Mouse (Mus musculus) left cerebral cortex, adult 11 months (tissue): ENCODE results near the gene Scmh1.
A peak's percentile ranks its signal among the peaks of the same experiment; 100 is the strongest.
"Not testable (repeated sequence)": the region's sequence is repeated elsewhere in the genome, so short reads cannot be mapped to it uniquely, and the experiment has no call there.

Experiments used
- DNase-seq: peaks from one replicate; pipeline ENCODE4 v3.0.0; 2022; ENCODE audit warnings: low spot score

The Scmh1 gene

GRCm38 (mm10) chr4:120405144-120405805 is at the start of gene Scmh1:
Gene Scmh1, plus strand, starts transcription at chr4:120405281.
- DNase-seq, result peak; percentile 18

GRCm38 (mm10) chr4:120360011-120360521 is 45.0 kb upstream of the Scmh1 start:
- no peak for DNase-seq

DNA sequence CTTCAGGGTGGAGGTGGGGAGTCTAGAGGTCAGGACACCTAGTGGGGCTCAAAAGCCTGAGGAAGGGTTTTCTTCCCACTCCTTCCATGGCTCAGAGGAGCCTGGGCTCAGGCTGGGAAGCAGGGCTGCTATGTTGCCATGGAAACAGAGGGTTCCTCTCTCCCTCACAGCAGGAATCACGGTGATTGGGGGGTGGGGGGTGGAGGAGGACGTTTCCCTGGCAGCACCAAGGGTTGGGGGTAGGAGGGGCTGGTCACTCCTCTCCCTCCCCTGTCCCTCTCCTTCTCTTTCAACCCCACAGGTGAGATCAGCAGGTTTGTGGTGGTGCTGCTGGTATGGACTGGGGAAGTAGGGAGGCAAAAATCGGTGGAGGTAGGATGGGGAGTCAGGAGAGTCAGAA is 40.4 kb upstream of the Scmh1 start:
- peak; percentile 49 for DNase-seq

GRCm38 (mm10) chr4:120365456-120365855 is 39.6 kb upstream of the Scmh1 start:
- DNase-seq, result no peak

GRCm38 (mm10) chr4:120368031-120368430 is 37.0 kb upstream of the Scmh1 start:
- no peak for DNase-seq

- DNase-seq, result peak; percentile 38
Measured at GRCm38 (mm10) chr4:120368663-120369062, 36.4 kb upstream of the Scmh1 start.

DNA sequence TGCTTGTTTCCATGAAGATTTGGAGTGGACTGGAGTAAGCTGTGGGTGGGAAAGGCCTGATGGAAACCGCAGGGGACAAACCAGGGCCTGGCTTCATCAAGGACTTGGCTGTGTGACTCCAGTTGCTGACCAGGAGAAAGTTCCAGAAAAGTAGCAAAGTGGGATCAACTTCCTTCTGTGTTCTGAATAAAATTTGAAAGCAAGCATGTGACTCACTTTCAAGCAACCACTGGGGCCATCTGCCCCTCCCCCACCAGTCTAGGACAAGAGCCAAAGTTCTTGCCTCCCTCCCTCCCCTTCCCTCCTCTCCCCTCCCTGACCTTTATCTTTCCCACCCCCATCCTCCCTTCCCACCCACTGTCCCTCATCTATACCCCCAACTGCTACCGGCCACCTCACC is 35.9 kb upstream of the Scmh1 start:
- DNase-seq, result no peak

- DNase-seq, result no peak
Measured at GRCm38 (mm10) chr4:120369861-120370366, 35.2 kb upstream of the Scmh1 start.

DNA sequence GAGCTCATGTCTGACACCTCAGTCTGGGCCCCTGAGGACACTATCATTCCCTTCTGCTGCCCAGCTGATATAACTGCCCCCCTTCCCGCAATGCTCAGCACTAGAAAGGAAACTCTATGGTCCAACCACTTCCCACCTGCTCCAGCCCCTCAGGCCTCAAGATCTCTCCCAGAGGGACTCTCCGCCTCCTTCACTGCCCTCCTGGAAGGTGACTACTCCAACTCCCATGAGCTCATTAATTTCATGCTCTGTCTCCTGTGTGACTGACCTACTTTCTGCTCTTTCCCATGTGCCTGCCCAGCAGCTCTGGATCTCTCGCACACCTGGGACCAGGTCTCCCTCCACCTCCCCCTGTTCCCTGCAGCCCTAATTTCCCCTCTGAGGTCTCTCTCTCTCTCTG is 32.2 kb upstream of the Scmh1 start:
- DNase-seq, result no peak

DNA sequence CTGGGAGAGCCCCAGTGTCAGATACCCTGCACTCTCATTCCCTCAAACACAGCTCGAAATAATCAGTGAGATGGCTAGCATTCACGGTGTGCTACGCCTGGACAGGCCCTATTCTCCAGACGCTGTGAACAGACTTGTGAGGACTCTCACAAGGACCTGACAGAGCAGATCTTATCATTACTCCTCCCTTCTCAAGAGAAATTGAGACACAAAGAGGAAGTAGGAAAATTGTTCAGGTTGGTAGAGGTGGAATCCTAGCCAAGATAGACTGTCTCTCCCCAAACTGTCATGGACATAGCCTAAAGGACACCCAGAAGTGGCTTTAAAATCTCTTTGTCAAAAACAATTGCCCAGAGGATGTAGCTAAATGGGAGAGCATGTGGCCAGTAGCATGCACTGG is 31.3 kb upstream of the Scmh1 start:
- no peak for DNase-seq

- DNase-seq, result peak; percentile 68
Measured at GRCm38 (mm10) chr4:120380811-120381391, 24.2 kb upstream of the Scmh1 start.

GRCm38 (mm10) chr4:120385496-120385895 is 19.6 kb upstream of the Scmh1 start:
- no peak for DNase-seq

- DNase-seq, result peak; percentile 30
Measured at GRCm38 (mm10) chr4:120387496-120387895, 17.6 kb upstream of the Scmh1 start.

DNA sequence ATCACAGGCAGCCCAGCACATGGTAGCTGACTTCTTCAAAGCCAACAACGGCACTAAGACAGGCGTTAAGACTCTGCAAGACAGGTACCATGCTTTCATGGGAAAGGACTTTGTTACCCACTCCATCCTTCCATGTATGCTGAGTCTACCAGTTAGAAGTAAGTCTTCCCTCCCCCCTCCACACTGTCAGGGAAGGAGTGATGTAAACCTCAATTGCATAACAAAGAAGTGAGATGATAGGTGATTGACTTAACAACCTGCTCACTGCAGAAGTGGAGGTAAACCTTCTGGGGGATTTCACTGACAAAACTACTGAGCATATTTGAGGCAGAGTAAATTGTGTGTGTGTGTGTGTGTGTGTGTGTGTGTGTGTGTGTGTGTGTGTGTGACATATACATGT is 17.1 kb upstream of the Scmh1 start:
- no peak for DNase-seq

- no peak for DNase-seq
Measured at GRCm38 (mm10) chr4:120388998-120389542, 16.0 kb upstream of the Scmh1 start.

GRCm38 (mm10) chr4:120389546-120389945 is 15.5 kb upstream of the Scmh1 start:
- no peak for DNase-seq

- DNase-seq, result no peak
Measured at GRCm38 (mm10) chr4:120391591-120391990, 13.5 kb upstream of the Scmh1 start.

- no peak for DNase-seq
Measured at GRCm38 (mm10) chr4:120392341-120392740, 12.7 kb upstream of the Scmh1 start.

- no peak for DNase-seq
Measured at GRCm38 (mm10) chr4:120392748-120393147, 12.3 kb upstream of the Scmh1 start.

DNA sequence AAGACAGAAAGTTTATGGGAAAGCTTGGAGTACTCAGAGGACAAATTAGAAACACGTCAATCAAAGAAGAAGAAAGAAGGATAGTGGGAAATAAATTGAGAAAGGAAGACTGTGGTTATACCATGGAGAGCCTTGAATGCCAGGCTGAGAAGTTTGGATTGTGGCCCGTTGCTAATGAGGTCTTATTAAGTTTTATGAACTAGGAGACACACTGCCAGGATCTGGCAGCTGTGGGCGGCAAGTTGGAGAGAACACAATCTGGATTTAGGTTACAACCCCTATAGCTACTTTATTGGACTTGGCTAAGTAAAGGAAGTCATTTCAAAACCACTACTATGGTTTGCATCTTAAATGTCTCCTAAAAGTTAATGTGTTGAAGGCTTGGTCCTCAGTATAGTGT is 4.8 kb upstream of the Scmh1 start:
- no peak for DNase-seq

DNA sequence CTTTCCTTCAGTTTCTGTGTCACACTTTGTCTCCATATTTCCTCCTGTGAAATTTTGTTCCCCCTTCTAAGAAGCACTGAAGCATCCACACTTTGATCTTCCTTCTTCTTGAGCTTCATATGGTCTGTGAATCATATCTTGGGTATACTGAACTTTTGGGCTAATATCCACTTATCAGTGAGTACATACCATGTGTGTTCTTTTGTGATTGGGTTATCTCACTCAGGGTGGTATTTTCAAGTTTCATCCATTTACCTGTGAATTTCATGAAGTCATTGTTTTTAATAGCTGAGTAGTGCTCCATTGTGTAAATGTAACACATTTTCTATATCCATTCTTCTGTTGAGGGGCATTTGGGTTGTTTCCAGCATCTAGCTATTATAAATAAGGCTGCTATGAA is 3.0 kb upstream of the Scmh1 start:
- not testable (repeated sequence) for DNase-seq

GRCm38 (mm10) chr4:120404247-120404646 is 834 bp upstream of the Scmh1 start:
- DNase-seq, result no peak

GRCm38 (mm10) chr4:120404778-120405143 is 320 bp upstream of the Scmh1 start:
- no peak for DNase-seq
